Mouse (Mus musculus) thymus, postnatal 36 days (tissue): ENCODE results near the gene Kctd21.

Source experiments
- DNase-seq, 2 experiments: peaks; one replicate each; pipeline ENCODE4 v3.0.0; 2022; ENCODE audit warnings: mixed read lengths in 2 of 2

Gene Kctd21

GRCm38 (mm10) chr7:97331726-97332666, at the start of gene Kctd21, which contains the start of gene Usp35:
Gene Kctd21, plus strand, starts transcription at chr7:97332327.
Gene Usp35, minus strand, starts transcription at chr7:97332020.
- DNase-seq, result peak; percentile 96 to 98

- DNase-seq, result no peak
Observed at GRCm38 (mm10) chr7:97296986-97297385, 35.1 kb upstream of the Kctd21 start.

- DNase-seq, result peak; percentile 18 to 35
Observed at GRCm38 (mm10) chr7:97297466-97297865, 34.7 kb upstream of the Kctd21 start.

GRCm38 (mm10) chr7:97298279-97298678, 33.8 kb upstream of the Kctd21 start:
- DNase-seq, result no peak

GRCm38 (mm10) chr7:97298943-97299342, 33.2 kb upstream of the Kctd21 start:
- no peak for DNase-seq

- no peak for DNase-seq
Observed at GRCm38 (mm10) chr7:97300914-97301313, 31.2 kb upstream of the Kctd21 start.

- DNase-seq, result no peak
Observed at GRCm38 (mm10) chr7:97301321-97301720, 30.8 kb upstream of the Kctd21 start.

GRCm38 (mm10) chr7:97302261-97302660, 29.9 kb upstream of the Kctd21 start:
- no peak for DNase-seq

- DNase-seq, result no peak
Observed at GRCm38 (mm10) chr7:97302876-97303275, 29.3 kb upstream of the Kctd21 start.

GRCm38 (mm10) chr7:97303614-97304013, 28.5 kb upstream of the Kctd21 start:
- DNase-seq, result no peak

GRCm38 (mm10) chr7:97304471-97304870, 27.7 kb upstream of the Kctd21 start:
- DNase-seq, result no peak

- DNase-seq, result no peak
Observed at GRCm38 (mm10) chr7:97305206-97305605, 26.9 kb upstream of the Kctd21 start.

GRCm38 (mm10) chr7:97306813-97307212, 25.3 kb upstream of the Kctd21 start:
- no peak for DNase-seq

GRCm38 (mm10) chr7:97307546-97307945, 24.6 kb upstream of the Kctd21 start:
- DNase-seq, result no peak

GRCm38 (mm10) chr7:97309461-97310340, 22.4 kb upstream of the Kctd21 start:
- no peak for DNase-seq

- DNase-seq, result no peak
Observed at GRCm38 (mm10) chr7:97310341-97310635, 21.8 kb upstream of the Kctd21 start.

GRCm38 (mm10) chr7:97311620-97312019, 20.5 kb upstream of the Kctd21 start:
- DNase-seq, result no peak

GRCm38 (mm10) chr7:97312196-97312595, 19.9 kb upstream of the Kctd21 start:
- no peak for DNase-seq

GRCm38 (mm10) chr7:97312856-97313255, 19.3 kb upstream of the Kctd21 start:
- DNase-seq, result no peak

- no peak for DNase-seq
Observed at GRCm38 (mm10) chr7:97313364-97313995, 18.6 kb upstream of the Kctd21 start.

- no peak for DNase-seq
Observed at GRCm38 (mm10) chr7:97314646-97315045, 17.5 kb upstream of the Kctd21 start.

GRCm38 (mm10) chr7:97315656-97316055, 16.5 kb upstream of the Kctd21 start:
- DNase-seq, result no peak

GRCm38 (mm10) chr7:97317706-97318105, 14.4 kb upstream of the Kctd21 start:
- no peak for DNase-seq
